Mouse (Mus musculus) liver, embryonic 13.5 days (tissue): ENCODE measurements around the gene Plxna2. TPM values are rescaled to one million over a fixed set of nuclear protein-coding genes. Genes with fewer than 3 reads are reported as not detected.

Experiments
- ATAC-seq: fragments of 200-750 bp; cut with Nextera tagmentation; 2 replicates; pipeline ENCODE4 v1.8.0; 2017; ENCODE audit warnings: low read depth, mild to moderate bottlenecking, moderate number of reproducible peaks, moderate library complexity
- DNase-seq: peaks from one replicate; pipeline ENCODE4 v3.0.0; 2022
- H3K27ac ChIP-seq: fragments of 300-500 bp; sonication (generic); 2 replicates; pipeline ENCODE4 v1.5.1; 2015; ENCODE audit warnings: moderate library complexity, mild to moderate bottlenecking, inconsistent platforms
- H3K27me3 ChIP-seq: fragments of 300-500 bp; sonication (generic); 2 replicates; pipeline ENCODE4 v1.6.1; 2015; ENCODE audit warnings: mild to moderate bottlenecking, inconsistent platforms
- H3K36me3 ChIP-seq: fragments of 300-500 bp; sonication (generic); 2 replicates; pipeline ENCODE4 v1.6.1; 2015; ENCODE audit warnings: mild to moderate bottlenecking, inconsistent platforms
- H3K4me1 ChIP-seq: fragments of 300-500 bp; sonication (generic); replicated peaks from 2 replicates; pipeline ENCODE4 v1.6.1; 2015; ENCODE audit warnings: inconsistent platforms
- H3K4me2 ChIP-seq: fragments of 300-500 bp; sonication (generic); 2 replicates; pipeline ENCODE4 v1.6.1; 2015; ENCODE audit warnings: inconsistent platforms, mild to moderate bottlenecking, moderate library complexity
- H3K4me3 ChIP-seq: fragments of 300-500 bp; sonication (generic); replicated peaks from 2 replicates; pipeline ENCODE4 v1.5.1; 2015; ENCODE audit warnings: mild to moderate bottlenecking, inconsistent platforms
- H3K9ac ChIP-seq: fragments of 300-500 bp; sonication (generic); 2 replicates; pipeline ENCODE4 v1.6.1; 2015; ENCODE audit warnings: mild to moderate bottlenecking, inconsistent platforms
- H3K9me3 ChIP-seq: fragments of 300-500 bp; sonication (generic); replicated peaks from 2 replicates; pipeline ENCODE4 v1.6.1; 2016; ENCODE audit warnings: inconsistent platforms
- WGBS: fragments of 180-500 bp; shearing (Covaris S2); methylation state at CpG from one replicate; pipeline ENCODE4 v1.1.7; 2015; ENCODE audit not compliant: insufficient replicate concordance; 5-methylcytosine and 5-hydroxymethylcytosine counted together
- polyA plus RNA-seq: library from polyadenylated mRNA; unstranded; fragments of >200 nt; fragmentation: Nextera tagmentation; extraction: Ambion mirVana; gene quantifications from 2 replicates; pipeline ENCODE4 v1.2.1, GENCODE M21; 2015

Plxna2 gene
- polyA plus RNA-seq, 1 experiment from 2014 or later, result 1.1 TPM

- no peak overlapping the region for H3K27ac ChIP-seq
- DNase-seq (no peak), ATAC-seq (no peak)
- H3K4me1 ChIP-seq, result peaks cover 44% of the 10 kb centered on the region
- H3K36me3 ChIP-seq, result peaks cover 10% of the 10 kb centered on the region
- no peak overlapping the region for H3K4me2 ChIP-seq
- no peak overlapping the region for H3K9ac ChIP-seq
- H3K4me3 ChIP-seq, result no peak overlapping the region
- H3K9me3 ChIP-seq, result no peaks in the 10 kb centered on the region
- no peaks in the 10 kb centered on the region for H3K27me3 ChIP-seq
These were observed 190.2 kb downstream of the Plxna2 start for GRCm38 (mm10) chr1:194808261-194808660.

DNA sequence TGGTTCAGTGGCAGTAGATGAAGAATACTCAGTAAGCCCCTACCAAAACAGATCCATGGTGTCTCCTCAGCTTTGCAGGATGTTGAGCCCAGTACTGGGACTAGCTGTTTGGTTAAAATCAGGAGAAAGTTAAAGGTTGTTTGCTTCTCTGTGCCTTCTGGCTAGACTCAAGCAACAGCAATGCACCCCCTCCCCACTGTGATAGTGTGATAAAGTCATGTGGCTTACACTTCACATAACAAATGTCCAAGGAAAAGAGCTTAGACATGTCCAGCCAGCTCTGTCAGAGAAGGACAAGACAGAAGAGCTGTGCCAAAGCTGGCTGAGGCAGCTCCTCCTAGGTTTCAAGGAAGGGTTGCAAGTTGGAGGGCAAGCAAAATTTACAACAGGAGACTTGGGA, 190.7 kb downstream of the Plxna2 start:
- H3K4me3 ChIP-seq, result no peak overlapping the region
- no peak overlapping the region for H3K27ac ChIP-seq
- ATAC-seq (no peak), DNase-seq (no peak)
- H3K4me2 ChIP-seq, result no peak overlapping the region
- peaks cover 10% of the 10 kb centered on the region for H3K36me3 ChIP-seq
- no peaks in the 10 kb centered on the region for H3K27me3 ChIP-seq
- H3K4me1 ChIP-seq, result peaks cover 48% of the 10 kb centered on the region
- no peaks in the 10 kb centered on the region for H3K9me3 ChIP-seq
- H3K9ac ChIP-seq, result 0 out of 2 replicates have a peak overlapping the region, but pooled peaks have one; percentile 19

GRCm38 (mm10) chr1:194809600-194809999, 191.6 kb downstream of the Plxna2 start:
- Histone ChIP-seq H3K4me3 (no peak overlapping the region), H3K9ac (peak overlapping the region; percentile 19; the same call in 1 of the 2 replicates), H3K4me2 (peak overlapping the region; percentile 32), H3K27ac (0 out of 2 replicates have a peak overlapping the region, but pooled peaks have one; percentile 32), H3K4me1 (peaks cover 57% of the 10 kb centered on the region), H3K9me3 (no peaks in the 10 kb centered on the region), H3K27me3 (no peaks in the 10 kb centered on the region), H3K36me3 (peaks cover 10% of the 10 kb centered on the region)
- DNase-seq (no peak), ATAC-seq (peak; percentile 81)

GRCm38 (mm10) chr1:194814187-194814586, 196.2 kb downstream of the Plxna2 start:
- Histone ChIP-seq H3K27ac (0 out of 2 replicates have a peak overlapping the region, but pooled peaks have one; percentile 83), H3K4me1 (peaks cover 49% of the 10 kb centered on the region), H3K9me3 (no peaks in the 10 kb centered on the region), H3K9ac (no peak overlapping the region), H3K4me2 (no peak overlapping the region), H3K36me3 (no peaks in the 10 kb centered on the region), H3K4me3 (no peak overlapping the region), H3K27me3 (no peaks in the 10 kb centered on the region)
- DNase-seq, result no peak
- 70% methylated on average over 5 of the region's 5 CpGs for WGBS
- ATAC-seq, result no peak

- Histone ChIP-seq H3K27ac (peak overlapping the region; percentile 83), H3K4me1 (peaks cover 35% of the 10 kb centered on the region), H3K27me3 (no peaks in the 10 kb centered on the region), H3K4me2 (peak overlapping the region; percentile 28), H3K9me3 (no peaks in the 10 kb centered on the region), H3K4me3 (no peak overlapping the region), H3K9ac (0 out of 2 replicates have a peak overlapping the region, but pooled peaks have one; percentile 27), H3K36me3 (no peaks in the 10 kb centered on the region)
- DNase-seq, result peak; percentile 64
- WGBS, result 23% methylated on average over 1 of the region's 1 CpGs
- peak; percentile 95 for ATAC-seq
These were observed 197.5 kb downstream of the Plxna2 start for GRCm38 (mm10) chr1:194815547-194815946.

GRCm38 (mm10) chr1:194816913-194817312, 198.9 kb downstream of the Plxna2 start:
- no peak overlapping the region for H3K9ac ChIP-seq
- H3K4me2 ChIP-seq, result no peak overlapping the region
- H3K36me3 ChIP-seq, result no peaks in the 10 kb centered on the region
- H3K4me3 ChIP-seq, result no peak overlapping the region
- no peaks in the 10 kb centered on the region for H3K9me3 ChIP-seq
- no peak overlapping the region for H3K27ac ChIP-seq
- WGBS, result 42% methylated on average over 2 of the region's 2 CpGs
- H3K27me3 ChIP-seq, result no peaks in the 10 kb centered on the region
- peak; percentile 70 for ATAC-seq
- peaks cover 32% of the 10 kb centered on the region for H3K4me1 ChIP-seq
- DNase-seq, result peak; percentile 63

GRCm38 (mm10) chr1:194820953-194821352, 202.9 kb downstream of the Plxna2 start:
- no peak overlapping the region for H3K4me3 ChIP-seq
- ATAC-seq (no peak), DNase-seq (no peak)
- no peak overlapping the region for H3K4me2 ChIP-seq
- no peak overlapping the region for H3K27ac ChIP-seq
- H3K9ac ChIP-seq, result no peak overlapping the region
- peaks cover 5% of the 10 kb centered on the region for H3K4me1 ChIP-seq
- WGBS, result 70% methylated on average over 4 of the region's 4 CpGs
- no peaks in the 10 kb centered on the region for H3K36me3 ChIP-seq
- no peaks in the 10 kb centered on the region for H3K27me3 ChIP-seq
- H3K9me3 ChIP-seq, result no peaks in the 10 kb centered on the region

GRCm38 (mm10) chr1:194821721-194822120, 203.7 kb downstream of the Plxna2 start:
- no peaks in the 10 kb centered on the region for H3K27me3 ChIP-seq
- no peaks in the 10 kb centered on the region for H3K4me1 ChIP-seq
- WGBS, result 52% methylated on average over 1 of the region's 1 CpGs
- no peak overlapping the region for H3K9ac ChIP-seq
- no peak overlapping the region for H3K27ac ChIP-seq
- ATAC-seq (no peak), DNase-seq (no peak)
- no peak overlapping the region for H3K4me3 ChIP-seq
- no peaks in the 10 kb centered on the region for H3K9me3 ChIP-seq
- H3K4me2 ChIP-seq, result no peak overlapping the region
- H3K36me3 ChIP-seq, result no peaks in the 10 kb centered on the region

DNA sequence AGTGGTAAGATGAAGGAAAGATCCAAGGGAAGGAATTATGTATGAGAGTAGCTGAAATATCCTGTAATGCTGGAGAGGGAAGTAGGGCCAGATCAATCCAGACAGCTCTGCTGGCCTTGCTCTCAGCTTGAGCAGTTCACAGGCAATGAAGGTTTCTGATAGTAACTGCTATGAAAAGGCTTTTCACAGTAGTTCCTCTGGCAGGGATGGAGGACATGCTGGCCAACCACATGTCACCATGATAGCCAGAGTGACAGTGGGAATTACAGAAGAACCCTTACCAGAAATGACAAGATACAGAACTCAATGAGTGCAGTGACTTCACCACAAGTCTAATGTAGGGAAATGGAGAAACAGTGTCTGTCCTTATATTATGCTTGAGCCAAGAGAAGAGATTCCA, 210.3 kb downstream of the Plxna2 start:
- Histone ChIP-seq H3K4me1 (no peaks in the 10 kb centered on the region), H3K36me3 (no peaks in the 10 kb centered on the region), H3K27me3 (no peaks in the 10 kb centered on the region), H3K27ac (no peak overlapping the region), H3K9me3 (no peaks in the 10 kb centered on the region), H3K9ac (no peak overlapping the region), H3K4me3 (no peak overlapping the region), H3K4me2 (no peak overlapping the region)
- no peak for DNase-seq
- no peak for ATAC-seq

DNA sequence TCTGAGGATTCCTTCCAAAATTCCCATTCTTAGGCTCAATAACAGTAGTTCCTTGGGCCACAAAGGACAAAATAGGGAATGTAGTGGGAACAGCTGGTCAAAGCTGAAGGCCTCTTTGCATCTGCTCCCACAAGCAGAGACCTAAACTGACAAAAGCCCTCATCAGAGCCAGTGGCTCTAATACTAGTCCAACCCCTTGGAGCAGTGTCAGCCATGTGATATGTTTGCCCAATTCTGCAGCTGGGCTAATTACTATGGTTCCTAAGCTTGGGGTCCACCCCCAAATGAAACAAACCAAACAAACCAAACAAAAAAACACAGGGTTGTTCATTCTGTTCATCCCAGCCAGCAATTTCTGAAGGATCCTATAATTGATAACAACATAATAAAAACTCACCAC, 217.2 kb downstream of the Plxna2 start:
- DNase-seq, result no peak
- Histone ChIP-seq H3K9me3 (no peaks in the 10 kb centered on the region), H3K27me3 (no peaks in the 10 kb centered on the region), H3K4me1 (peaks cover 3% of the 10 kb centered on the region; the same call in 1 of the 2 replicates), H3K4me3 (no peak overlapping the region), H3K4me2 (no peak overlapping the region), H3K9ac (no peak overlapping the region), H3K36me3 (no peaks in the 10 kb centered on the region), H3K27ac (no peak overlapping the region)
- no peak for ATAC-seq

GRCm38 (mm10) chr1:194836182-194836581, 218.2 kb downstream of the Plxna2 start:
- DNase-seq (no peak), ATAC-seq (no peak)
- no peak overlapping the region for H3K4me2 ChIP-seq
- H3K4me1 ChIP-seq, result peaks cover 3% of the 10 kb centered on the region; the same call in 1 of the 2 replicates
- 52% methylated on average over 3 of the region's 3 CpGs for WGBS
- no peak overlapping the region for H3K4me3 ChIP-seq
- no peaks in the 10 kb centered on the region for H3K27me3 ChIP-seq
- no peaks in the 10 kb centered on the region for H3K9me3 ChIP-seq
- no peak overlapping the region for H3K9ac ChIP-seq
- H3K27ac ChIP-seq, result no peak overlapping the region
- H3K36me3 ChIP-seq, result no peaks in the 10 kb centered on the region

GRCm38 (mm10) chr1:194836671-194837070, 218.7 kb downstream of the Plxna2 start:
- Histone ChIP-seq H3K27ac (no peak overlapping the region), H3K4me3 (no peak overlapping the region), H3K27me3 (no peaks in the 10 kb centered on the region), H3K9ac (no peak overlapping the region), H3K36me3 (no peaks in the 10 kb centered on the region), H3K9me3 (no peaks in the 10 kb centered on the region), H3K4me1 (peaks cover 3% of the 10 kb centered on the region; the same call in 1 of the 2 replicates), H3K4me2 (no peak overlapping the region)
- no peak for DNase-seq
- ATAC-seq, result no peak
- WGBS, result 70% methylated on average over 4 of the region's 4 CpGs
